Mouse (Mus musculus): ENCODE data around the gene Fam83c.

The Fam83c gene

GRCm38 (mm10) chr2:155826630-155827424, 7.8 kb downstream of the Fam83c start, which contains the start of gene Eif6:
TSS of gene Eif6 (minus strand) at chr2:155826925.
- peak; percentile 88 for DNase-seq (ENCODE audit: low read depth, low spot score)

GRCm38 (mm10) chr2:155825904-155826629, 8.6 kb downstream of the Fam83c start:
- no peak for DNase-seq (ENCODE audit: low read depth, low spot score)

GRCm38 (mm10) chr2:155823722-155824121, 10.9 kb downstream of the Fam83c start:
- no peak for DNase-seq (ENCODE audit: low read depth, low spot score)

GRCm38 (mm10) chr2:155820779-155821178, 13.9 kb downstream of the Fam83c start:
- DNase-seq (ENCODE audit: low read depth, low spot score), result no peak

- no peak for DNase-seq (ENCODE audit: low read depth, low spot score)
These were observed 15.0 kb downstream of the Fam83c start for GRCm38 (mm10) chr2:155819449-155820251.

- no peak for DNase-seq (ENCODE audit: low read depth, low spot score)
These were observed 15.4 kb downstream of the Fam83c start, which contains the start of gene BC029722 for GRCm38 (mm10) chr2:155819392-155819448. TSS of gene BC029722 (minus strand) at chr2:155819426.

- peak; percentile 87 for DNase-seq (ENCODE audit: low read depth, low spot score)
These were observed 15.9 kb downstream of the Fam83c start for GRCm38 (mm10) chr2:155818596-155819391.

GRCm38 (mm10) chr2:155817301-155818245, 17.1 kb downstream of the Fam83c start:
- no peak for DNase-seq (ENCODE audit: low read depth, low spot score)

- no peak for DNase-seq (ENCODE audit: low read depth, low spot score)
These were observed 18.5 kb downstream of the Fam83c start for GRCm38 (mm10) chr2:155816179-155816578.

GRCm38 (mm10) chr2:155814829-155815228, 19.8 kb downstream of the Fam83c start:
- DNase-seq (ENCODE audit: low read depth, low spot score), result no peak

- DNase-seq (ENCODE audit: low read depth, low spot score), result no peak
These were observed 22.0 kb downstream of the Fam83c start for GRCm38 (mm10) chr2:155812637-155813036.

GRCm38 (mm10) chr2:155811821-155812396, 22.7 kb downstream of the Fam83c start:
- peak; percentile 92 for DNase-seq (ENCODE audit: low read depth, low spot score)

GRCm38 (mm10) chr2:155809620-155810019, 25.0 kb downstream of the Fam83c start:
- no peak for DNase-seq (ENCODE audit: low read depth, low spot score)

GRCm38 (mm10) chr2:155807408-155807807, 27.2 kb downstream of the Fam83c start:
- DNase-seq (ENCODE audit: low read depth, low spot score), result no peak

- no peak for DNase-seq (ENCODE audit: low read depth, low spot score)
These were observed 28.1 kb downstream of the Fam83c start for GRCm38 (mm10) chr2:155806548-155806947.

- no peak for DNase-seq (ENCODE audit: low read depth, low spot score)
These were observed 28.8 kb downstream of the Fam83c start for GRCm38 (mm10) chr2:155805925-155806255.

GRCm38 (mm10) chr2:155805231-155805924, 29.3 kb downstream of the Fam83c start:
- no peak for DNase-seq (ENCODE audit: low read depth, low spot score)

GRCm38 (mm10) chr2:155804053-155804452, 30.6 kb downstream of the Fam83c start:
- DNase-seq (ENCODE audit: low read depth, low spot score), result no peak

- DNase-seq (ENCODE audit: low read depth, low spot score), result peak; percentile 72
These were observed 31.9 kb downstream of the Fam83c start for GRCm38 (mm10) chr2:155802761-155803160.

- DNase-seq (ENCODE audit: low read depth, low spot score), result no peak
These were observed 36.0 kb downstream of the Fam83c start for GRCm38 (mm10) chr2:155798613-155799012.
